Mouse (Mus musculus): ENCODE data around the gene Erc1.

DNA sequence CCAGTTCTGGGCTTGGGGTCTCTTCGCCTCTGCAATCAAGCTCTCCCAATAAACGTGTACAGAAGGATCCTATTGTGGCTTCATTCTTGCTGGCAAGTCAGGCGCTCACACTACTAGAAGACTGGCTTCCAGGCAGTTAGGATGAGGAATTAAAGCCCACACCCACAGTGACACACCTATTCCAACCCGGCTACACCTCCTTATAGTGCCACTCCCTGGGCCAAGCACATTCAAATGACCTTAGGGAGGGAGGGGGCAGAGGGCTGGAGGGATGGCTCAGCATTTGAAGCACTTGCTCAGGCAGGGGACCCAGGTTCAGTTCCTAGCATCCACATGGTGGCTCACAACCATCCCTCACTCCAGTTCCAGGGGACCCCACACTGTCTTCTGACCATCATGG, 29.4 kb downstream of the Erc1 start:
- no peak for TF ChIP-seq CTCF (IDR thresholded peaks at IDR 0.05; ENCODE audit: borderline replicate concordance, insufficient read depth, low read length)
- TF ChIP-seq POLR2A (IDR thresholded peaks at IDR 0.05; ENCODE audit: low read depth, low read length) = no peak

Data from embryonic fibroblast, embryonic 13.5 days (primary cell).